In the genomic region with DNA sequence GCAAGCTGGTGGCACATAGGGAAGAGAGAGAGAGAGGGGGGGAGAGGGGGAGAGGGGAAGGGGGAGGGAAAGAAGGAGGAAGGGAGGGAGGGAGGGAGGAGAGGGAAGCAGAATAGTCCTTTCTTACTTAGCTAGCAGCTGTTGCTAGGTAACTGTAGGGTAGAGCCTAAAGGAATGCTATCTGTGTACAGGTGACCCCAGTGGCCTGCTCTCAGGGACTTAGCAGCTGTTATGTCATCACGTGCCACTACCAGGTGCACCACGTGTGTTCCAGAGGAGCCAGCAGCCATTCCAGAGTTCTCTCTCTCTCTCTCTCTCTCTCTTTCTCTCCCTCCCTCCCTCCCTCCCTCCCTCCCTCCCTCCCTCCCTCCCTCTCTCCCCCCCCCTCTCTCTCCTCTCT, we compare ENCODE assay signal across 11 mouse cellular contexts. TPM values are rescaled to one million over a fixed set of nuclear protein-coding genes. Genes with fewer than 3 reads are reported as not detected.
DNase-seq lines count a peak whose midpoint lies in the region; ATAC-seq lines count a peak whose summit lies in the region.
"Had no signal": no experiment of that assay in that cellular context is flagged by ENCODE, and none has a peak within 500 bp of the region (broad histone marks: within the 10 kb centered on the region; RNA-seq: fewer than 3 reads in every experiment).

No protein-coding gene starts in this region.

- no peaks in the 10 kb centered on the region for H3K9me3 ChIP-seq in lung, embryonic 16.5 days (ENCODE audit: control insufficient read depth, low read length)
- H3K9me3 ChIP-seq in forebrain, embryonic 15.5 days, result no peaks in the 10 kb centered on the region
- no peaks in the 10 kb centered on the region for H3K9me3 ChIP-seq in kidney, embryonic 15.5 days (replicated peaks)
- no peaks in the 10 kb centered on the region for H3K9me3 ChIP-seq in neural tube, embryonic 13.5 days
- H3K9me3 ChIP-seq: heart, embryonic 15.5 days; liver, embryonic 12.5 days had no signal

- DNase-seq in lung, postnatal 14 days, result no peak
- DNase-seq in frontal cortex, postnatal 14 days (ENCODE audit: low spot score in 2 of 2), result no peak
- no peak for DNase-seq in frontal cortex, postnatal 10 days (ENCODE audit: low spot score in 2 of 2)
- no peak for DNase-seq in adrenal gland, adult 18-20 months (ENCODE audit: low spot score in 2 of 2)

- ATAC-seq in lung, embryonic 16.5 days (ENCODE audit: low read depth), result peak; percentile 75; the same call in 1 of the 2 replicates
- 0 out of 2 replicates have a peak, but pooled peaks have one; percentile 72 for ATAC-seq in forebrain, embryonic 15.5 days (replicated peaks)
- peak; percentile 49; the same call in 1 of the 2 replicates for ATAC-seq in kidney, embryonic 15.5 days (replicated peaks; ENCODE audit: low FRiP score)
- peak; percentile 69; the same call in 1 of the 2 replicates for ATAC-seq in neural tube, embryonic 13.5 days (ENCODE audit: low read depth)
- ATAC-seq: liver, embryonic 12.5 days; Patski had no signal

- no peak overlapping the region for H3K4me3 ChIP-seq in lung, embryonic 16.5 days (ENCODE audit: low read length)
- no peak overlapping the region for H3K4me3 ChIP-seq in forebrain, embryonic 15.5 days
- no peak overlapping the region for H3K4me3 ChIP-seq in kidney, embryonic 15.5 days (replicated peaks)
- no peak overlapping the region for H3K4me3 ChIP-seq in neural tube, embryonic 13.5 days
- H3K4me3 ChIP-seq: heart, embryonic 15.5 days; liver, embryonic 12.5 days had no signal

- no peaks in the 10 kb centered on the region for H3K27me3 ChIP-seq in lung, embryonic 16.5 days (ENCODE audit: control insufficient read depth, insufficient read depth, low read depth, low read length)
- no peaks in the 10 kb centered on the region for H3K27me3 ChIP-seq in forebrain, embryonic 15.5 days
- H3K27me3 ChIP-seq in kidney, embryonic 15.5 days, result no peaks in the 10 kb centered on the region
- H3K27me3 ChIP-seq in neural tube, embryonic 13.5 days, result no peaks in the 10 kb centered on the region
- H3K27me3 ChIP-seq: heart, embryonic 15.5 days; liver, embryonic 12.5 days; Patski had no signal

- no peak overlapping the region for H3K27ac ChIP-seq in lung, embryonic 16.5 days (ENCODE audit: low read length)
- H3K27ac ChIP-seq in forebrain, embryonic 15.5 days (replicated peaks), result no peak overlapping the region
- peak overlapping the region; percentile 71; the same call in 1 of the 2 replicates for H3K27ac ChIP-seq in kidney, embryonic 15.5 days
- no peak overlapping the region for H3K27ac ChIP-seq in neural tube, embryonic 13.5 days (replicated peaks)
- H3K27ac ChIP-seq: heart, embryonic 15.5 days; liver, embryonic 12.5 days had no signal

- no peaks in the 10 kb centered on the region for H3K4me1 ChIP-seq in lung, embryonic 16.5 days (replicated peaks; ENCODE audit: control insufficient read depth, insufficient read depth, low read length)
- no peaks in the 10 kb centered on the region for H3K4me1 ChIP-seq in forebrain, embryonic 15.5 days
- H3K4me1 ChIP-seq in kidney, embryonic 15.5 days, result peaks cover 4% of the 10 kb centered on the region; the same call in 1 of the 2 replicates
- 0 out of 2 replicates have a peak, but pooled peaks cover 4% of the 10 kb centered on the region for H3K4me1 ChIP-seq in neural tube, embryonic 13.5 days (replicated peaks)
- H3K4me1 ChIP-seq: heart, embryonic 15.5 days; liver, embryonic 12.5 days had no signal

- no peak overlapping the region for H3K9ac ChIP-seq in lung, embryonic 16.5 days (ENCODE audit: low read length)
- no peak overlapping the region for H3K9ac ChIP-seq in forebrain, embryonic 15.5 days (replicated peaks)
- H3K9ac ChIP-seq in kidney, embryonic 15.5 days, result no peak overlapping the region
- H3K9ac ChIP-seq in neural tube, embryonic 13.5 days, result no peak overlapping the region
- H3K9ac ChIP-seq: heart, embryonic 15.5 days; liver, embryonic 12.5 days had no signal

- no peak overlapping the region for H3K4me2 ChIP-seq in lung, embryonic 16.5 days (ENCODE audit: low read depth, low read length)
- H3K4me2 ChIP-seq in forebrain, embryonic 15.5 days (replicated peaks), result no peak overlapping the region
- no peak overlapping the region for H3K4me2 ChIP-seq in kidney, embryonic 15.5 days
- no peak overlapping the region for H3K4me2 ChIP-seq in neural tube, embryonic 13.5 days
- H3K4me2 ChIP-seq: heart, embryonic 15.5 days; liver, embryonic 12.5 days had no signal

- 5% methylated on average over 2 of the region's 2 CpGs for WGBS in lung, embryonic 16.5 days
- 50% methylated on average over 2 of the region's 2 CpGs for WGBS in forebrain, embryonic 15.5 days
- 38% methylated on average over 2 of the region's 2 CpGs for WGBS in kidney, embryonic 15.5 days
- WGBS in neural tube, embryonic 13.5 days, result 6% methylated on average over 2 of the region's 2 CpGs

- no peaks in the 10 kb centered on the region for H3K36me3 ChIP-seq in lung, embryonic 16.5 days (ENCODE audit: control insufficient read depth, insufficient read depth, low read length)
- H3K36me3 ChIP-seq in forebrain, embryonic 15.5 days, result no peaks in the 10 kb centered on the region
- H3K36me3 ChIP-seq in kidney, embryonic 15.5 days, result no peaks in the 10 kb centered on the region
- H3K36me3 ChIP-seq in neural tube, embryonic 13.5 days, result no peaks in the 10 kb centered on the region
- H3K36me3 ChIP-seq: heart, embryonic 15.5 days; liver, embryonic 12.5 days had no signal

RNA-seq across cellular contexts. Expression of gene Zmym5, which starts 33.0 kb away (rescaled TPM):
- 27.3 and 31.1 TPM in 2 replicates for polyA plus RNA-seq in lung, embryonic 16.5 days (2015; fragmentation: Nextera tagmentation; extraction: Ambion mirVana)
- 32.0 and 33.5 TPM in 2 replicates for polyA plus RNA-seq in forebrain, embryonic 15.5 days (2015; fragmentation: Nextera tagmentation; extraction: Ambion mirVana)
- 32.5 and 33.5 TPM in 2 replicates for polyA plus RNA-seq in kidney, embryonic 15.5 days (2015; fragmentation: Nextera tagmentation; extraction: Ambion mirVana)
- 31.3 and 35.6 TPM in 2 replicates for polyA plus RNA-seq in neural tube, embryonic 13.5 days (2015; fragmentation: Nextera tagmentation; extraction: Ambion mirVana)
- total RNA-seq in adrenal gland, adult 18-20 months (2021), result 10 to 100 TPM; 29.7 to 31.4 TPM

RNA-seq across cellular contexts. Expression of gene Zmym2, which starts 41.9 kb away (rescaled TPM):
- polyA plus RNA-seq in lung, embryonic 16.5 days (2015; fragmentation: Nextera tagmentation; extraction: Ambion mirVana), result 43.0 and 48.5 TPM in 2 replicates
- 70.8 and 74.7 TPM in 2 replicates for polyA plus RNA-seq in forebrain, embryonic 15.5 days (2015; fragmentation: Nextera tagmentation; extraction: Ambion mirVana)
- polyA plus RNA-seq in kidney, embryonic 15.5 days (2015; fragmentation: Nextera tagmentation; extraction: Ambion mirVana), result 47.3 and 48.3 TPM in 2 replicates
- polyA plus RNA-seq in neural tube, embryonic 13.5 days (2015; fragmentation: Nextera tagmentation; extraction: Ambion mirVana), result 60.6 and 71.7 TPM in 2 replicates
- 10 to 100 TPM; 42.9 to 47.6 TPM for total RNA-seq in adrenal gland, adult 18-20 months (2021)
